Mouse (Mus musculus) cerebral cortex, adult 2 months (tissue): ENCODE data around the gene Msx1.

Experiments used
- WGBS: fragments of 180-500 bp; shearing (Covaris S2); methylation state at CpG from one replicate; pipeline ENCODE4 v1.1.7; 2018; 5-methylcytosine and 5-hydroxymethylcytosine counted together

Msx1 gene

GRCm38 (mm10) chr5:37796751-37797150 lies 27.6 kb downstream of the Msx1 start:
- WGBS: 85% methylated on average over 5 of the region's 5 CpGs

GRCm38 (mm10) chr5:37795691-37796090 lies 28.7 kb downstream of the Msx1 start:
- WGBS: 83% methylated on average over 6 of the region's 6 CpGs

GRCm38 (mm10) chr5:37792154-37792553 lies 32.2 kb downstream of the Msx1 start:
- 54% methylated on average over 5 of the region's 5 CpGs for WGBS

- 63% methylated on average over 9 of the region's 9 CpGs for WGBS
Observed at GRCm38 (mm10) chr5:37784847-37785391, 39.5 kb downstream of the Msx1 start.

- WGBS: 31% methylated on average over 8 of the region's 8 CpGs
Observed at GRCm38 (mm10) chr5:37783306-37783705, 41.1 kb downstream of the Msx1 start.

GRCm38 (mm10) chr5:37775681-37776080 lies 48.7 kb downstream of the Msx1 start:
- WGBS: 65% methylated on average over 5 of the region's 5 CpGs

- WGBS: 71% methylated on average over 4 of the region's 4 CpGs
Observed at GRCm38 (mm10) chr5:37774011-37774410, 50.4 kb downstream of the Msx1 start.

GRCm38 (mm10) chr5:37770870-37771269 lies 53.5 kb downstream of the Msx1 start:
- 88% methylated on average over 6 of the region's 6 CpGs for WGBS
